Mouse (Mus musculus) ES-Bruce4 (cell line): ENCODE measurements around the gene B3galnt1. TPM values are rescaled to one million over a fixed set of nuclear protein-coding genes. Genes with fewer than 3 reads are reported as not detected.
"Not testable (repeated sequence)": the region's sequence is repeated elsewhere in the genome, so short reads cannot be mapped to it uniquely, and the experiment has no call there.

Experiments
- H3K27ac ChIP-seq: 2 replicates; pipeline ENCODE4 v1.5.1; 2012; ENCODE audit warnings: low read length, inconsistent platforms; ENCODE audit not compliant: insufficient read depth
- H3K27me3 ChIP-seq: 2 replicates; pipeline ENCODE4 v1.6.1; 2012; ENCODE audit warnings: mild to moderate bottlenecking, low read length, inconsistent platforms; ENCODE audit not compliant: control insufficient read depth, poor library complexity, insufficient read depth, severe bottlenecking
- H3K36me3 ChIP-seq: 2 replicates; pipeline ENCODE4 v1.6.1; 2012; ENCODE audit warnings: inconsistent platforms, mild to moderate bottlenecking, low read length, moderate library complexity; ENCODE audit not compliant: control insufficient read depth, poor library complexity, insufficient read depth, severe bottlenecking
- H3K4me1 ChIP-seq: one replicate; pipeline ENCODE4 v1.8.1; 2011; ENCODE audit warnings: low read length; ENCODE audit not compliant: control insufficient read depth, insufficient read depth
- H3K4me3 ChIP-seq: 2 replicates; pipeline ENCODE4 v1.5.1; 2011; ENCODE audit warnings: low read depth, mild to moderate bottlenecking, low read length
- H3K9ac ChIP-seq: 2 replicates; pipeline ENCODE4 v1.6.1; 2012; ENCODE audit warnings: low read depth, mild to moderate bottlenecking, inconsistent platforms; ENCODE audit not compliant: poor library complexity, severe bottlenecking
- H3K9me3 ChIP-seq: replicated peaks from 2 replicates; pipeline ENCODE4 v1.6.1; 2012; ENCODE audit warnings: mild to moderate bottlenecking, low read length, inconsistent platforms; ENCODE audit not compliant: control insufficient read depth, poor library complexity, insufficient read depth, severe bottlenecking
- CTCF ChIP-seq: IDR thresholded peaks from one replicate; pipeline ENCODE4 v1.8.1; 2011; ENCODE audit warnings: low read depth, low read length
- EP300 ChIP-seq: IDR thresholded peaks from 2 replicates; pipeline ENCODE4 v1.6.1; 2011; ENCODE audit warnings: low read depth, low read length; ENCODE audit not compliant: insufficient read depth
- POLR2A ChIP-seq: IDR thresholded peaks from one replicate; pipeline ENCODE4 v1.8.1; 2011; ENCODE audit warnings: low read length; ENCODE audit not compliant: insufficient read depth
- polyA plus RNA-seq: library from polyadenylated mRNA; stranded (reverse); fragments of >200 nt; gene quantifications from 2 replicates; pipeline ENCODE4 v1.2.4, GENCODE M21; 2011; ENCODE audit warnings: low read depth; ENCODE audit not compliant: missing spikeins, insufficient read depth, insufficient read length

B3galnt1 gene
- polyA plus RNA-seq, 1 experiment = 4.8 TPM

GRCm38 (mm10) chr3:69578791-69579190 is 20.0 kb downstream of the B3galnt1 start:
- no peak overlapping the region for H3K4me3 ChIP-seq
- no peaks in the 10 kb centered on the region for H3K27me3 ChIP-seq
- H3K36me3 ChIP-seq = no peaks in the 10 kb centered on the region
- no peaks in the 10 kb centered on the region for H3K4me1 ChIP-seq
- H3K9me3 ChIP-seq = no peaks in the 10 kb centered on the region
- H3K9ac ChIP-seq = no peak overlapping the region
- H3K27ac ChIP-seq = no peak overlapping the region
- TF ChIP-seq POLR2A (no peak), EP300 (no peak), CTCF (no peak)

DNA sequence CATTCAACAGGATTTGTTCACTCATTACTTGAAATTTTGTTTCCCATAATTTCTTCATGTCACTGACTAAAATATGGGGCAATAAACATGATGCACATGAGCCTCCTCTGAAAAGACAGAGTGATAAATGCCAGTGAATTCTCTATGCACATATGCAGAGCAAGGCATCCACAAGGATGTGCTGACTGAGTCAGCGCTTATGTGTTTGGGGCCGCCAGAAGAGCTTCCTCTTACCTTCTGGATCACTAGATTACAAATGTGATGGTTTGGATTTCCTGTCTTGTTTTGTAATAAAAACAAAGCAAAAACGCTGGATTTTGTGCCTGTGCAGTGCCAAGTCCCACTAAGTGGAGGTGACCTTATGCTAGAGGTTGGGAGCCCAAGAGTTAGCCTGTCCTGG is 22.0 kb downstream of the B3galnt1 start:
- Histone ChIP-seq H3K27ac (no peak overlapping the region), H3K27me3 (no peaks in the 10 kb centered on the region), H3K4me1 (no peaks in the 10 kb centered on the region), H3K4me3 (no peak overlapping the region), H3K36me3 (no peaks in the 10 kb centered on the region), H3K9ac (no peak overlapping the region), H3K9me3 (no peaks in the 10 kb centered on the region)
- TF ChIP-seq CTCF = no peak
- TF ChIP-seq POLR2A = no peak
- no peak for TF ChIP-seq EP300

DNA sequence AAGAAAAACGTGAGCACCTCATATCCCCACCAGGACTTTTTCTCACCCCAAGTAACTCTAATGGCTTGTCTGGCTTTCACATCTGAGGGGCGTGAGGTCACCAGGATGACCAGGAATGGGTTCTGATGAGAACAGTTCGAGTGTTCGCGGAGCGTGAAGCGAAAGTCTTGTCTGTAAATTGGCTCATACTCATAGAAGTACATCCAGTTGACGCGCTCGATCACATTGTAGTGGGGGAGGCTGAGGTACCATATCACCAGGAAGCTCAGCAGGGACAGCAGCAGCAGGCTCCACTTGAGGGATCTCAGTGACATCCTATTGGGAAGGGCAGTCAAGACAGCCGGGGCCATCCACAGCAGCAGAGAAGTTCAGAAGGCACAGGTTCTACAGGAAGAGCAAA is 23.2 kb downstream of the B3galnt1 start:
- Histone ChIP-seq H3K27me3 (no peaks in the 10 kb centered on the region), H3K4me1 (no peaks in the 10 kb centered on the region), H3K36me3 (no peaks in the 10 kb centered on the region), H3K27ac (no peak overlapping the region), H3K4me3 (no peak overlapping the region), H3K9me3 (no peaks in the 10 kb centered on the region), H3K9ac (no peak overlapping the region)
- TF ChIP-seq POLR2A (no peak), CTCF (no peak), EP300 (no peak)

- Histone ChIP-seq H3K36me3 (no peaks in the 10 kb centered on the region), H3K9me3 (no peaks in the 10 kb centered on the region), H3K4me3 (no peak overlapping the region), H3K27me3 (no peaks in the 10 kb centered on the region), H3K27ac (no peak overlapping the region), H3K4me1 (no peaks in the 10 kb centered on the region), H3K9ac (no peak overlapping the region)
- TF ChIP-seq EP300 (no peak), POLR2A (no peak), CTCF (no peak)
Observed at GRCm38 (mm10) chr3:69572561-69572960, 26.2 kb downstream of the B3galnt1 start.

- H3K27ac ChIP-seq, H3K27me3 ChIP-seq, H3K9ac ChIP-seq, H3K4me3 ChIP-seq, H3K36me3 ChIP-seq, H3K4me1 ChIP-seq, H3K9me3 ChIP-seq: not testable (repeated sequence)
Observed at GRCm38 (mm10) chr3:69565586-69565985, 33.2 kb downstream of the B3galnt1 start.

- TF ChIP-seq POLR2A = no peak
- TF ChIP-seq CTCF = no peak
- TF ChIP-seq EP300 = no peak
- Histone ChIP-seq H3K27ac (no peak overlapping the region), H3K9ac (no peak overlapping the region), H3K27me3 (no peaks in the 10 kb centered on the region), H3K9me3 (no peaks in the 10 kb centered on the region; the same call in 1 of the 2 replicates), H3K4me3 (no peak overlapping the region), H3K4me1 (no peaks in the 10 kb centered on the region), H3K36me3 (no peaks in the 10 kb centered on the region)
Observed at GRCm38 (mm10) chr3:69563406-69563805, 35.4 kb downstream of the B3galnt1 start.

DNA sequence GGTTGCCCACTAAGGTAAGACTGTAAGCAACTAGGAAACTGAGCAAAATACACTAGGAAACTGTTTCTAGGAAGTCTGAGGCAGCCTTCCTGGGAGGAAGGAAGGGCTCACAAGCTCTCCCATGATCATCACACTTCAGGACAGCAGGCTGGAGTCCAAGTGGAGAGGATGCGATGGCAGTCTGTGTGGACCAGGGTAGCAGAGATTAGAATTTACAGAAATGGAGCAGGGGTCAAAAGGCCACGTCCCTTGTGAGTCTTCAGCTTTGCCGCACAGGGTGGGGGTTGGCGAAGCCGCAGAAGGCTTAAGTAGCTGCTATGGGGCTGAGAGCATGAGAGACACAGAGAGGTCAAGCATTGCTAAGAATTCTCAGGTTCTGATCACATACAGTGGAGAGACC is 37.1 kb downstream of the B3galnt1 start:
- H3K9me3 ChIP-seq = no peaks in the 10 kb centered on the region; the same call in 1 of the 2 replicates
- H3K27ac ChIP-seq = no peak overlapping the region
- no peak overlapping the region for H3K9ac ChIP-seq
- H3K27me3 ChIP-seq = no peaks in the 10 kb centered on the region
- H3K36me3 ChIP-seq = no peaks in the 10 kb centered on the region
- no peak overlapping the region for H3K4me3 ChIP-seq
- TF ChIP-seq POLR2A = no peak
- no peak for TF ChIP-seq EP300
- TF ChIP-seq CTCF = no peak
- no peaks in the 10 kb centered on the region for H3K4me1 ChIP-seq
